Mouse (Mus musculus) forebrain, embryonic 11.5 days (tissue): ENCODE data around the gene Pex5l. TPM values are rescaled to one million over a fixed set of nuclear protein-coding genes. Genes with fewer than 3 reads are reported as not detected.
A peak's percentile ranks its signal among the peaks of the same experiment; 100 is the strongest.

Experiments used
- ATAC-seq: fragments of 200-750 bp; cut with Nextera tagmentation; replicated peaks from 2 replicates; pipeline ENCODE4 v1.8.0; 2017; ENCODE audit warnings: moderate TSS enrichment; ENCODE audit not compliant: low FRiP score
- DNase-seq: peaks from one replicate; pipeline ENCODE4 v3.0.0-alpha.2; 2017; ENCODE audit warnings: low spot score
- H3K27ac ChIP-seq: fragments of 300-500 bp; sonication (generic); 2 replicates; pipeline ENCODE4 v1.5.1; 2014; ENCODE audit warnings: low read depth, low read length
- H3K27me3 ChIP-seq: fragments of 300-500 bp; sonication (generic); 2 replicates; pipeline ENCODE4 v1.6.1; 2014; ENCODE audit warnings: mild to moderate bottlenecking, low read length, mixed read lengths; ENCODE audit not compliant: control insufficient read depth, insufficient read depth
- H3K36me3 ChIP-seq: fragments of 300-500 bp; sonication (generic); 2 replicates; pipeline ENCODE4 v1.6.1; 2014; ENCODE audit warnings: mild to moderate bottlenecking, low read length, moderate library complexity, mixed read lengths; ENCODE audit not compliant: control insufficient read depth, insufficient read depth
- H3K4me1 ChIP-seq: fragments of 300-500 bp; sonication (generic); replicated peaks from 2 replicates; pipeline ENCODE4 v1.6.1; 2014; ENCODE audit warnings: low read length, mixed read lengths; ENCODE audit not compliant: control insufficient read depth, insufficient read depth
- H3K4me2 ChIP-seq: fragments of 300-500 bp; sonication (generic); 2 replicates; pipeline ENCODE4 v1.6.1; 2014; ENCODE audit warnings: low read depth, mild to moderate bottlenecking, low read length, moderate library complexity, mixed read lengths; ENCODE audit not compliant: severe bottlenecking
- H3K4me3 ChIP-seq: fragments of 300-500 bp; sonication (generic); 2 replicates; pipeline ENCODE4 v1.5.1; 2014; ENCODE audit warnings: low read depth, low read length
- H3K9ac ChIP-seq: fragments of 300-500 bp; sonication (generic); 2 replicates; pipeline ENCODE4 v1.6.1; 2014; ENCODE audit warnings: low read length
- H3K9me3 ChIP-seq: fragments of 300-500 bp; sonication (generic); 2 replicates; pipeline ENCODE4 v1.6.1; 2016; ENCODE audit warnings: low read length, mixed read lengths; ENCODE audit not compliant: control insufficient read depth
- WGBS: fragments of 180-500 bp; shearing (Covaris S2); extraction: QIAGEN DNeasy Blood & Tissue Kit; methylation state at CpG from one replicate; pipeline ENCODE4 v1.1.7; 2014; 5-methylcytosine and 5-hydroxymethylcytosine counted together
- polyA plus RNA-seq: library from polyadenylated mRNA; unstranded; fragments of >200 nt; fragmentation: Nextera tagmentation; extraction: Ambion mirVana; gene quantifications from 2 replicates; pipeline ENCODE4 v1.2.1, GENCODE M21; 2014

Gene Pex5l
- polyA plus RNA-seq, 1 experiment from 2014 or later: 1.7 TPM

- Histone ChIP-seq H3K4me2 (no peak overlapping the region), H3K9me3 (no peaks in the 10 kb centered on the region), H3K4me1 (no peaks in the 10 kb centered on the region), H3K36me3 (no peaks in the 10 kb centered on the region), H3K9ac (no peak overlapping the region), H3K27ac (no peak overlapping the region), H3K27me3 (no peaks in the 10 kb centered on the region), H3K4me3 (no peak overlapping the region)
- ATAC-seq: no peak
- WGBS: 77% methylated on average over 5 of the region's 5 CpGs
- DNase-seq: no peak
Observed at GRCm38 (mm10) chr3:32987806-32988205, 155.2 kb downstream of the Pex5l start.

DNA sequence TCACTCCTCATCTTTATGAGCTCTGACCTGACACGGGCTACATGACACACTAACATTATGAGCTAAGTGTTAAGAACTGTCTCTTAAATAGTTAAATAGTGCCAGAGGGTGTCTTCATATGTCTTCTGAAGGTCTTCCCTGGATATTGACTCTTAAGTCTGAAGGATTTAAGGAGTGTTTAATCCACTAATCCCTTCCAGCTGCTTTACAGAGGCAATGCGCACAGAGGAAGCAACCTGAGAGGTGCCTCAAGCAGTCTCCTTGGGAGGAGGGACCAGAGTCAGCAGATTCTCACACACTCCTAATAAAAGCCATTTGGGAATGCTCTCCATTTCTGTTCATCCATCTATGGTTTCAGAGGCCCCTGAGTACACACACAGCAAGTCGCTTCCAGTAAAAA is 157.9 kb downstream of the Pex5l start:
- H3K9me3 ChIP-seq: no peaks in the 10 kb centered on the region
- no peak for DNase-seq
- ATAC-seq: no peak
- H3K4me3 ChIP-seq: no peak overlapping the region
- H3K27me3 ChIP-seq: no peaks in the 10 kb centered on the region
- no peaks in the 10 kb centered on the region for H3K4me1 ChIP-seq
- H3K27ac ChIP-seq: no peak overlapping the region
- no peak overlapping the region for H3K4me2 ChIP-seq
- H3K9ac ChIP-seq: no peak overlapping the region
- 51% methylated on average over 3 of the region's 3 CpGs for WGBS
- H3K36me3 ChIP-seq: no peaks in the 10 kb centered on the region

DNA sequence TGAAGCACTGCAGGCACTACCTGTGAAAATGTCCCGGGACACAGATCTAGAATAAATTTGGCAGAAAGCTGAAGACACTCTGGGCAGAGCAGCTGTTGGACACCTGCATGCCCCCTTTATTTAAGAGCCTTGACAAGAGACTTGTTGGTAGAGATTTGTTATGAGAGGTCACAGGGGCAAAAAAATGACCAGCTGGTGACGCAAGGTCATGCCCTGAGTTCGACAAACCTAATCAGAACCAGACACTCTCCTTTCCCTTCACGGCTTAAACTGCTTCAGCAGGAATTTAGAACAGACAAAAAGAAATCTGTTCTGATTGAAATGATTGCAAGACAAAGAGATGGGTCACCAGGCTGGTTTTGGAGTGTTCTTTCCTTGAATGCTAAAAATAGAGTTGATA is 163.1 kb downstream of the Pex5l start:
- WGBS: 65% methylated on average over 4 of the region's 4 CpGs

DNA sequence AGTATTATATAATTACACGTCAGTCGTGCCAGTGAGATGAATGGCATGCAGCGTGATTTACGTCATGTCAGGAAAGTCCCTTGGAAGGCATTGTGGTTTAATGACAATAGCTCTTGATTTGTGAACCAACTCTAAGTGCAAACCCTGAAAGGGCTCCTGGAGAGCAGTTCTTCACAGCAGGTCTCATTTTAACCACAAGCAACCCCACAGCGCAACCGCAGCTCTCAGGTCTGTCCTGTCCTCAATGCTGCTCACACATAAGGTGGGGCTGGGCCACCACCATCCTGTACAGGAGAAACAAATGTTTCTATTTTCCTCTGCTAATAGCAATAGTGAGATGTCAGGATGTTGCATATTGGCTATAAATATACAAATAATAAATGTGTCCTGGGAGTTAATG is 163.8 kb downstream of the Pex5l start:
- ATAC-seq (no peak), DNase-seq (no peak)
- Histone ChIP-seq H3K27ac (no peak overlapping the region), H3K9me3 (no peaks in the 10 kb centered on the region), H3K4me3 (no peak overlapping the region), H3K36me3 (no peaks in the 10 kb centered on the region), H3K27me3 (no peaks in the 10 kb centered on the region), H3K9ac (no peak overlapping the region), H3K4me1 (no peaks in the 10 kb centered on the region; the same call in 1 of the 2 replicates), H3K4me2 (no peak overlapping the region)
- WGBS: 24% methylated on average over 6 of the region's 6 CpGs

More for the DNA sequence above, 163.1 kb downstream of the Pex5l start:
- Histone ChIP-seq H3K4me2 (no peak overlapping the region), H3K4me1 (no peaks in the 10 kb centered on the region; the same call in 1 of the 2 replicates), H3K9ac (no peak overlapping the region), H3K27ac (no peak overlapping the region), H3K36me3 (no peaks in the 10 kb centered on the region), H3K9me3 (no peaks in the 10 kb centered on the region), H3K4me3 (no peak overlapping the region), H3K27me3 (no peaks in the 10 kb centered on the region)
- no peak for ATAC-seq
- no peak for DNase-seq

GRCm38 (mm10) chr3:32970257-32970656 is 172.8 kb downstream of the Pex5l start:
- H3K4me3 ChIP-seq: no peak overlapping the region
- H3K4me2 ChIP-seq: no peak overlapping the region
- no peak overlapping the region for H3K27ac ChIP-seq
- 75% methylated on average over 1 of the region's 1 CpGs for WGBS
- ATAC-seq (no peak), DNase-seq (no peak)
- no peaks in the 10 kb centered on the region for H3K9me3 ChIP-seq
- no peaks in the 10 kb centered on the region for H3K27me3 ChIP-seq
- H3K36me3 ChIP-seq: no peaks in the 10 kb centered on the region
- H3K9ac ChIP-seq: no peak overlapping the region
- no peaks in the 10 kb centered on the region for H3K4me1 ChIP-seq

DNA sequence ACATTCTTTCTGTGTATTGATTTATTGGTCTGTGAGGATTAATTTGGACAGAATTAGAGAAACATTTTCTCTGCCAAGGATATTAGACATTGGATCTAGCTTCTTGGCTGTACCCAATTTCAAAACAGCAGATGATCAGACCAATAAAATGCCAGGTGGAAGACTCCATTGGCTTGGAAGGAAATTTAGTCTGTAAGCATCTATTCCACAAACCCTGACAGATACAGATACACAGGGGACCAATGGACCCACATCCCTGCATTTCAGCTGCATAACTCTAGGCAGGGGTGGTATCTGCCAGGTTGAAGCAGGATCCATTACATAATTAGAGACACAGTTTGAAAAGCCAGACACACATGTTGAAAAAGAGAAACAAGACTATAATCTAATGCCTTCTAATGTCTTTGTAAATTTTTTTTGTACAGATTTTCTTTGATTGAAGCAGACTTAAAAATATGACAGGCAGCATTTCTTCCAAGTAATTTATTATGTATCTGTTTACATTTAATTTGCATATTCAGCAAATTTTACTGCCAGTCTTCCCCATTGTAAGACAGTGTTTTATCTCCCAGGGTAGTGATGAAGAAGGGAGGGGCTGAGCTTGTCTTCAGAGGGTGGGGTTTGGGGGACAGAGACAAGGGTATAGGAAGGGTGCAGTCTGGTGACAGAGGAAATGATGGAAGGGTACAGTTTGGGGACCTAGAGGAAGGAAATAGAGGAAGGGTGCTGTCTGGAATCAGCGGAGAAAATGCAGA is 174.2 kb downstream of the Pex5l start:
- DNase-seq (no peak), ATAC-seq (no peak)
- no peak overlapping the region for H3K4me3 ChIP-seq
- no peaks in the 10 kb centered on the region for H3K9me3 ChIP-seq
- H3K4me2 ChIP-seq: no peak overlapping the region
- WGBS: 79% methylated on average over 1 of the region's 1 CpGs
- H3K9ac ChIP-seq: no peak overlapping the region
- no peaks in the 10 kb centered on the region for H3K27me3 ChIP-seq
- no peaks in the 10 kb centered on the region for H3K4me1 ChIP-seq
- H3K27ac ChIP-seq: no peak overlapping the region
- H3K36me3 ChIP-seq: no peaks in the 10 kb centered on the region

- H3K27ac ChIP-seq: no peak overlapping the region
- 4% methylated on average over 2 of the region's 2 CpGs for WGBS
- H3K4me3 ChIP-seq: no peak overlapping the region
- H3K4me1 ChIP-seq: no peaks in the 10 kb centered on the region
- no peak overlapping the region for H3K9ac ChIP-seq
- no peak overlapping the region for H3K4me2 ChIP-seq
- ATAC-seq: no peak
- DNase-seq: peak; percentile 67
- no peaks in the 10 kb centered on the region for H3K36me3 ChIP-seq
- H3K27me3 ChIP-seq: no peaks in the 10 kb centered on the region
- no peaks in the 10 kb centered on the region for H3K9me3 ChIP-seq
Observed at GRCm38 (mm10) chr3:32965528-32965927, 177.5 kb downstream of the Pex5l start.

- 81% methylated on average over 3 of the region's 3 CpGs for WGBS
- no peaks in the 10 kb centered on the region for H3K9me3 ChIP-seq
- H3K4me3 ChIP-seq: no peak overlapping the region
- no peak overlapping the region for H3K27ac ChIP-seq
- H3K4me1 ChIP-seq: no peaks in the 10 kb centered on the region
- no peaks in the 10 kb centered on the region for H3K36me3 ChIP-seq
- no peak for DNase-seq
- H3K4me2 ChIP-seq: no peak overlapping the region
- H3K9ac ChIP-seq: no peak overlapping the region
- no peaks in the 10 kb centered on the region for H3K27me3 ChIP-seq
- no peak for ATAC-seq
Observed at GRCm38 (mm10) chr3:32961494-32961893, 181.6 kb downstream of the Pex5l start.

- ATAC-seq (no peak), DNase-seq (no peak)
- WGBS: 15% methylated on average over 1 of the region's 1 CpGs
Observed at GRCm38 (mm10) chr3:32951382-32951781, 191.7 kb downstream of the Pex5l start.

More at GRCm38 (mm10) chr3:32951382-32951781, 191.7 kb downstream of the Pex5l start:
- Histone ChIP-seq H3K9ac (no peak overlapping the region), H3K4me2 (no peak overlapping the region), H3K4me3 (no peak overlapping the region), H3K27ac (no peak overlapping the region), H3K36me3 (no peaks in the 10 kb centered on the region), H3K4me1 (no peaks in the 10 kb centered on the region), H3K27me3 (no peaks in the 10 kb centered on the region), H3K9me3 (no peaks in the 10 kb centered on the region)
